Mouse (Mus musculus) cerebellum, postnatal 25 days (tissue): ENCODE data around the gene Wrap53.
"Not testable (repeated sequence)": the region's sequence is repeated elsewhere in the genome, so short reads cannot be mapped to it uniquely, and the experiment has no call there.

Experiments used
- DNase-seq, 2 experiments: peaks; one replicate each; pipeline ENCODE4 v3.0.0; 2021; ENCODE audit warnings: mixed read lengths in 2 of 2

The Wrap53 gene

DNA sequence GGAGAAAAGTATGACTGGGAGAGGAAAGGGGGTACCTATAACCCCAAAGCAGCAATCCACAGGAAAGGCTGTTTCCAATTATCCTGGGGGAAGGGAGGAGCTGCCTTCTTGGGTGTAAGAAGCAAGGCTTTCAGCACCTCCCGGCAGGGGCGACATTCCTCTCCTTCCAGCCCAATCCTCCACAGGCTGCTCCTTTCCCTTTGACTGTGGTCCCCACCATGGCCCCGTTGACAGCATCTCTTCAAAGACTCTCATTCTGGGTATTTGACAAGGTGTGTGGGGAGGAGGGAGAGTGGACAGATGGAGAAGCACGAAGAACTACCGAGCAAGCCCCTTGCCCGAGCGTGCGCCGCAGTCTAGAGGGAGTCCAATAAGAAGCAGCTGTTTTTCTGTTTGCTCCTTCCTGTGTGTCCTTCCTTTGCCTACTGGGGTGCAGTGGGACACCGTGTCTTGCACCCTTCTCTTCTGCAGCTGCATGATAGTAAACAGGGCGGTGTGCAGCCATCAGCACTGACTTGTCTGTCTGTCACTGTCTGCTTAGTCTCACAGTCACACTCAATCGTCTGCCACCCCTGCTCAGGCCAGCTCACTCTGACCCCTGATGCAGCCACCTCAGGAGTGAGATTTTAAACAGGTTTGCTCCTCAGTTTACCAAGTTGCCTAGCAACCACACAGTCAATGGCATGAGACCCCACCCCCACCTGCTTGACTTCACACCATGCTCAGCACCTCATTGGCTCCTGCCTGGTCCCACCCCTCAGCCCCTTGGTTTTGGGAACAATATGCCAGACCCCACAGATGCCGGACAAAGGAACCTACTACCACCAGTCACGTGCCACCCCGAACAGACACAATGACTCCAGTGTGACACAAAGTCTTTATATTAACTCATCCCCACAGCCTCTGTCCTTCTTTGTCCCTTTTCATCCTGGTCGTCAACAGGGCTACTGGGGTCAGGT is 18.9 kb downstream of the Wrap53 start:
- DNase-seq = no peak

DNA sequence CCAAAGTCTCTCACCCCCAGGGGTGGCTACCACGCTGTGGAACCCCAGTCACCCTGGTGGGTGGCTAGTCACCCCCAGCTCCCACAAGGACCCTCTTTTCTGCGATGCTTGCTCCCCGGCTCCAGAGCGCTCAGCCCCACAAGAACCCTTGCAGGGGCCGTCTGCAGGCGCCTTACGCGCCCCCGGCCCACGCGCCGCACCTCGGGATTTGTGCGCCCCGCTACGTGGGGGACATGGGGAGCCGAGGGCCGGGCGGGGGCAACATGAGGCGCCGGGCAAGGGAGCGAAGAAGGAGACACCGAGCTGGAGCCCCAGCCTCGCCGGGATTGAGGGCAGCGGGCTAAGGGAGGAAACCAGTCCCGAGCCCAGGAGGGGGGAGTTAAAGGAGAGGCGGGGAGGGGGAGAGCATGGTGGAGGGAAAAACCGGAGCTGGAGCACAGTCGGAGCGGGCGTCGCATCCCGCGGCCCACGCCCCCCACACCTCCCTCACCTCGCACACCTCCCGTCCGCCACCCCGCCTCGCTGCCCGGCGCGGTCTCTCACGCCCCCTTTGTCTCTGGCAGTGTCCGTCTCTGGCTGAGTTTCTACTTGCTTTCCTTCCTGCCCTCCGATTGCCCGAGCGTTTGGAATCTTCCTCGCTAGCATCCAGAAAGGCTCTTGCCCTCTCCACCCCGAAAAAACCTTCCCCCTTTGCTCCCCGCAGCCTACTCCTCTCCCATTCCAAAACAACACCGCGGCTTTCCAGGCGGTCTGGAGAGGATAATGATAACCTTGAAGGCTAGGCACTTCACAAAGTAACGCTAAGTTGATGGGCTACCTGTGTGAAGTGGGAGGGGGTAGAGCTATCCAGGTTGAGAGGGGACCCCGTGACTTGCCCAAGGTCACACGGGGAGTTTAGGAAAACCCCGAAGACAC is 19.9 kb downstream of the Wrap53 start, which contains the start of gene Efnb3:
TSS of gene Efnb3 (minus strand) at position 355 of the 915 bp plus-strand sequence.
- DNase-seq = peak; percentile 23 to 47

GRCm38 (mm10) chr11:69559183-69559582 is 20.9 kb downstream of the Wrap53 start:
- DNase-seq = no peak

DNA sequence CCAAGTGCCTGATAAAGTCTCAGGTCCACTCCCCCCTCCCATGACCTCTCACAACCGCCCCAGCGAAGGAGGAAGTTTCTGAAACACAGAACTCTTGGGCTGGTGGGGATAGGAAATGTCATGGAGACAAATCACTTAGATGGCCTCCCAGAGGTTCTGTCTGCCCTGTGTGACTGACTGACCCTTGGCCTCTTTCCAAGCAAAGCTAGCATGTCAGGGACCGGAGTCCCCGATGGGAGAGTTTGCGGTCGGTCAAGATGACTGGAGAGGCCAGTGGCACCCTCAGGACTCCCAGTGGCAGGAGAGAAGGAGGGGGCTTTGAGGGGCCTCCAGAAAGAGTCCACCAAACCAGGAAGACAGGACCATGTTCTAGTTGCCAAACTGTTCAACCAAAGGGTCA is 21.3 kb downstream of the Wrap53 start:
- no peak for DNase-seq

DNA sequence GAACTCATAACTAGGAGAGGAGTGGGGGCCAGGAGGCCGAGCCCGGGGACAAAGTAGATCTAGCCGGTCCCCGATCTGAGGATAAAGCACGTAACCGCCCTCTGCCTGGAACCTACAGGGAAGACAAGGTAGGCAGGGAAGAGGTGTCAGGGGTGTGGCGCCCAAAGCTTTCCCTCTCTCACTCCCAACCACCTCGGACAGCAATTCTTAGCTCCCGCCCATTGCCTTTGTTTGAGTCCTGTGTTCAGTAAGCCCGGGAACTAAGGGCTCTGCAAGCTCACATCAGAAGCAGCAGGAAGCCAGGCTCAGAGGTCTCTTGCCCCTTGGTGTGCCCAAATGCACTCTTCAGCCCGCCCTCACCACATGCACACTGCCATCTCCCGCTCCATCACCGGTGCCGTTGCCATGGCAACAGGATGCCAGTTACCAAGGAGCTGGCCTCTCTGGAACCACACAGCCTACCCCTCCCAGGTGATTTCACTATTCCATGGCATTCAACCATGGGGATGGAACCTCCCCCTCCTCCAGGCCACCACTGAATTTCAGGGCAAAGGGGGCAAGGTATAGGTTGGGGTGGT is 22.6 kb downstream of the Wrap53 start:
- peak; percentile 41 to 70 for DNase-seq

GRCm38 (mm10) chr11:69554539-69555140 is 25.4 kb downstream of the Wrap53 start:
- DNase-seq = no peak

DNA sequence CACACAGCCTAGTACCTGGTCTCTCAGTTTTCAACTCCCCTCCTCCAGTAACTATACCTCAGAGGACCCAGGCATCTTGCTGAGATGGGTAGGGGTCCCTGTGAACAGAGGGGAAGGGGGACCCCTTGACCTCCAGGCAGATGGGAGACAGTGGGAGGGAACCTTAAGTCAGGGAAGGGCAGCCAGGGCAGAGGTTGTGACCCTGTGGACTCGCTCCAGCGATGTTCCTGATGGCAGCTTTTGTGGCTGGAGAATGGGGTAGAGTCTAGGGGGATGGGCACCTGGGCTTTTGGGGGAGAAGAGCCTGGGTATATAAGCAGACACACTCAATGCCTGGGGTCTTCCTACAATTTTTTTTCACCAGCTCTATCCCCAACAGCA is 26.7 kb downstream of the Wrap53 start:
- DNase-seq = no peak

DNA sequence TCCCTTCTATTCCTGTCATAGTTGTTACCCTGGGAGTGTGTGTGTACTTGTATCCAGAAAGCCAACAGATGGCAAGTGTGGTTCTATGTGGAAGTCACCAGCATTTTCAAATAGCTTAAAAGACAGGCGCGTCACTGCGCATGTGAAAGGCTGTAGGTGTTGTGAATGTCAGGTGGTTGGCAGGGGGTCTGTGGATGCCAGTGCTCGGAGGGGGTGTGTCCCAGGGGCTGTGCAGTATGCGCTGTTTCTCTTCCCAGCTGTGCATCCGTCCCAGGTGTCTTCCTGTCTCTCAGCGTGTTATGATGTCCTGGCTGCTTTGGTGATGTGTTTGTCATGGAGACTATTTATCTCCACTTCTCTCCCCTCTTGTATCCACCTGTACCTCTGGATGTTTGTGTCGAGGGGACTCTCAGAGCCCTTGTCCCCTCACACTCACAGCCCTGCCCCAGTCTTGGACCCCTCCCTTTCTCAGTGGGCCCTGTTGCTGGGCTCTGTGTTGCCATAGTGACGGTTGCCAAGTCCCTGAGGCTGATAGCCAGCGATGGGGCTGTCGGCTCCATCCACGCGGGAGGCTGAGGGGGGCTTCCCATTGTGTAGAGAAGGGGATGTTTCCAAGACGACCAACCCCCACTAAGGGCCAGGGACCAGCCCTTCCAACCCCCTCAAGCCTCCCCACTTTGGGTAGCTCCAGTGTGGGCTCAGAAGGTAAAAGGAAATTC is 27.3 kb downstream of the Wrap53 start:
- no peak for DNase-seq

DNA sequence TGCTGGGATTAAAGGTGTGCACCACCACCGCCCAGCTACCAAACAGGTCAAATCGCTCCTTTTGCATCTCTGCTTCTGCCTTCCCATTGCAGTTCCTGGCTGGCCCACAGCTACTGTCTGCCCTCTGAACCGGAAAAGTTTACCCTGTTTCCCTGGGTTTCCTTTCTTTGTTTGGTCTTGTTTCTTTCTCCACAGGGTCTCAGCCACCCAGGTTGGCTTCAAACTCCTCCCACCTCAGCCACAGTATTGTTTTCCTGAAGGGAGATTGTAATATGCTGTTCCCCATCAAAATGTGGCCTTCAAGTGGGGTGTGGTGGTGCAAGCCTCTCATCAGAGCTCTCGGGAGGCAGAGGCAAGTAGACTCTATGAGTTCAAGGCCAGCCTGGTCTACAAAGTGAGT is 28.7 kb downstream of the Wrap53 start:
- no peak for DNase-seq

GRCm38 (mm10) chr11:69549060-69549656 is 30.9 kb downstream of the Wrap53 start, which contains the start of gene Dnah2:
Gene Dnah2, minus strand, starts transcription at chr11:69549110.
- no peak for DNase-seq

GRCm38 (mm10) chr11:69547071-69547470 is 33.0 kb downstream of the Wrap53 start:
- DNase-seq = peak; percentile 33 to 58

DNA sequence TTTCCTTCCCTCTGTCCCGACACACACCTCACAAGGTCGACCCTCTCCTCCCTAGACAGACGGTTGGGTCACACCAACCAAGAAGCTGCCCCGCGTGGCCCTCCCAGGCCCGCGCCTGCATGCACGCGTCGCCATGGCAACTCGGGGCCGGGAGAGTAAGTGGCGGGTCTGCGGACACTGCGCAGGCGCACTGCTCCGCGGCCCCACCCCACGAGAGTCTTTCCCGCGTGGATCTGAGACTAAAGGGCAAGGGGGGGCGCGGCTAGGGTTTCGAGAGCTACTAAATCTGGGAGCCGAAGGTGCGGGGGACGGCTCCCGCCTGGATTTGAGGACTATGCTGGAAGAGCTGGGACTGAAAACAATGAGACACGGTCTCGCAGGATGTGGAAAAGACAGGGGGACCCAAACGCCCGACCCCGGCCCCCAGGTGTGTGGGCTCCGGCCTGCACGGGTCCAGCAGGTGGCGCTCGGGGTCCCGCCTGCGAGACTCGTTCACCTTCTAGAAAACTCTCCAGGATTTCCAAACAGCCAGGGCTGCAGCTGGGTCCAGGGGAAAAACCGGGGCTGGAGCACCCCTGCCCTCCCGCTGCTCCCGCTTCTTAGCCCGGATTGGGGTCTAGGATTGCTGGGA is 33.5 kb downstream of the Wrap53 start:
- DNase-seq = peak; percentile 81 to 88

GRCm38 (mm10) chr11:69545957-69546356 is 34.1 kb downstream of the Wrap53 start:
- DNase-seq = no peak

GRCm38 (mm10) chr11:69543598-69543997 is 36.5 kb downstream of the Wrap53 start:
- DNase-seq = no peak

GRCm38 (mm10) chr11:69541741-69542140 is 38.3 kb downstream of the Wrap53 start:
- DNase-seq = not testable (repeated sequence)

DNA sequence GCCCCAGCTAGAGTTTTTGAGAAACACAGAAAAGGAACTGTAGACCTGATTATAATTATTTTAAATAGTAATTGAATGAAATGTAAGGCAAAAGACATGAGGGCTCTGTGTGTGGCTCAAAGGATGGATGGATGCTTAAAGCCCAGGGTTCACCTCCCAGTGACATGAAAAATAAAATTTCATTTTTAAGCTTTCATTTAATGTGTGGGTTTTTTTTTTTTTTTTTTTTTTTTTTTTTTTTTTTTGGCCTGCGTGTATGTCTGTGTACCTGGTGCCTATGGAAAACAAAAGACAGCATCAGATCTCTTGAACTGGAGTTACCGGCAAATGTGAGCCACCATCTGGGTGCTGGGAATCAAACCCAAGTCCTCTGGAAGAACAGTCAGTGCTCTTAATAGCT is 39.4 kb downstream of the Wrap53 start:
- DNase-seq = no peak

- DNase-seq = no peak
Observed at GRCm38 (mm10) chr11:69534990-69535389, 45.1 kb downstream of the Wrap53 start.

GRCm38 (mm10) chr11:69532480-69533150 is 47.4 kb downstream of the Wrap53 start:
- peak; percentile 35 to 43 for DNase-seq

GRCm38 (mm10) chr11:69530755-69531154 is 49.3 kb downstream of the Wrap53 start:
- DNase-seq = not testable (repeated sequence)

GRCm38 (mm10) chr11:69530281-69530680 is 49.8 kb downstream of the Wrap53 start:
- DNase-seq = not testable (repeated sequence)
